Mouse (Mus musculus) CH12.LX (cell line): ENCODE results near the gene Lmtk2. TPM values are rescaled to one million over a fixed set of nuclear protein-coding genes. Genes with fewer than 3 reads are reported as not detected.

Source experiments
- DNase-seq: peaks from one replicate; pipeline ENCODE4 v3.0.0-alpha.2; 2013; ENCODE audit errors: extremely low read depth
- H3K27ac ChIP-seq: 2 replicates; pipeline ENCODE4 v1.5.1; 2012; ENCODE audit warnings: low read depth, mild to moderate bottlenecking, control low read depth, moderate library complexity; ENCODE audit not compliant: insufficient read depth
- H3K27me3 ChIP-seq: replicated peaks from 2 replicates; pipeline ENCODE3; 2012; ENCODE audit warnings: inconsistent platforms
- H3K36me3 ChIP-seq, 2 experiments: replicated peaks in 1 of 2; 2 replicates each; pipeline versions ENCODE3 to v1.6.1; 2012; ENCODE audit warnings: inconsistent platforms in 1 of 2, low read length in 1 of 2, mild to moderate bottlenecking in 1 of 2, mixed read lengths in 1 of 2, moderate library complexity in 1 of 2; ENCODE audit not compliant: control insufficient read depth in 1 of 2, insufficient read depth in 1 of 2
- H3K4me1 ChIP-seq, 2 experiments: 2 replicates each; pipeline ENCODE4 v1.6.1; 2012; ENCODE audit warnings: inconsistent platforms in 1 of 2, moderate library complexity in 1 of 2; ENCODE audit not compliant: insufficient read depth in 2 of 2, control insufficient read depth in 1 of 2
- H3K4me2 ChIP-seq: 2 replicates; pipeline ENCODE4 v1.6.1; 2012; ENCODE audit warnings: low read depth, mild to moderate bottlenecking, control low read depth; ENCODE audit not compliant: poor library complexity, insufficient read depth, severe bottlenecking
- H3K4me3 ChIP-seq, 3 experiments: fragments of 150-350 bp in 1 of 3; sonication (generic) in 1 of 3; replicated peaks in 1 of 3; 2 replicates each; pipeline versions ENCODE3 to v1.5.1; 2011 to 2012; ENCODE audit warnings: low read depth in 2 of 3, low read length in 2 of 3, mild to moderate bottlenecking in 2 of 3, moderate library complexity in 2 of 3, control low read depth in 1 of 3, improper control_type of control experiment in 1 of 3, inconsistent platforms in 1 of 3, mixed read lengths in 1 of 3; ENCODE audit not compliant: poor library complexity in 1 of 3
- H3K79me2 ChIP-seq: replicated peaks from 2 replicates; pipeline ENCODE4 v1.6.1; 2012; ENCODE audit warnings: mild to moderate bottlenecking, moderate library complexity; ENCODE audit not compliant: control insufficient read depth, poor library complexity, insufficient read depth, severe bottlenecking; ENCODE audit errors: extremely low read depth
- H3K9ac ChIP-seq: 2 replicates; pipeline ENCODE4 v1.6.1; 2012; ENCODE audit warnings: low read depth, mild to moderate bottlenecking, control low read depth, moderate library complexity; ENCODE audit not compliant: insufficient read depth
- H3K9me3 ChIP-seq: replicated peaks from 2 replicates; pipeline ENCODE3; 2012; ENCODE audit warnings: low read length, inconsistent platforms, mixed read lengths
- CTCF ChIP-seq, 2 experiments: IDR thresholded peaks in 1 of 2; conservative IDR thresholded peaks in 1 of 2; 2 replicates each; pipeline ENCODE4 v1.5.1; 2011 to 2012; ENCODE audit warnings: low read depth in 2 of 2, low read length in 2 of 2, improper control_type of control experiment in 1 of 2, inconsistent platforms in 1 of 2, mild to moderate bottlenecking in 1 of 2, moderate library complexity in 1 of 2
- E2F4 ChIP-seq: IDR thresholded peaks from 2 replicates; pipeline ENCODE4 v1.6.1; 2011; ENCODE audit warnings: low read depth, low read length, improper control_type of control experiment; ENCODE audit not compliant: insufficient replicate concordance
- JUND ChIP-seq: conservative IDR thresholded peaks from 2 replicates; pipeline ENCODE4 v1.6.1; 2011; ENCODE audit warnings: low read depth, low read length, improper control_type of control experiment
- KAT2A ChIP-seq: IDR thresholded peaks from 2 replicates; pipeline ENCODE4 v1.6.1; 2012; ENCODE audit warnings: low read length, improper control_type of control experiment, inconsistent platforms; ENCODE audit not compliant: insufficient replicate concordance
- MAFK ChIP-seq: IDR thresholded peaks from 2 replicates; pipeline ENCODE4 v1.6.1; 2011; ENCODE audit warnings: low read length, improper control_type of control experiment; ENCODE audit not compliant: insufficient replicate concordance
- MXI1 ChIP-seq: IDR thresholded peaks from 2 replicates; pipeline ENCODE4 v1.6.1; 2011; ENCODE audit warnings: mild to moderate bottlenecking, low read depth, low read length, improper control_type of control experiment
- NELFE ChIP-seq: IDR thresholded peaks from 2 replicates; pipeline ENCODE4 v1.6.1; 2011; ENCODE audit warnings: low read depth, low read length, improper control_type of control experiment
- PAX5 ChIP-seq: IDR thresholded peaks from 2 replicates; pipeline ENCODE4 v1.6.1; 2012; ENCODE audit warnings: low read length, inconsistent platforms, mixed read lengths
- POLR2A ChIP-seq: IDR thresholded peaks from 2 replicates; pipeline ENCODE4 v1.6.1; 2011; ENCODE audit warnings: low read depth, mild to moderate bottlenecking, improper control_type of control experiment, low read length
- RAD21 ChIP-seq: IDR thresholded peaks from 2 replicates; pipeline ENCODE4 v1.6.1; 2011; ENCODE audit warnings: low read depth, mild to moderate bottlenecking, low read length, improper control_type of control experiment, moderate library complexity
- SIN3A ChIP-seq: IDR thresholded peaks from 2 replicates; pipeline ENCODE4 v1.6.1; 2012; ENCODE audit warnings: low read length, improper control_type of control experiment, inconsistent platforms
- TBP ChIP-seq: conservative IDR thresholded peaks from 2 replicates; pipeline ENCODE4 v1.6.1; 2011; ENCODE audit warnings: low read depth, low read length, improper control_type of control experiment
- UBTF ChIP-seq: IDR thresholded peaks from 2 replicates; pipeline ENCODE4 v1.6.1; 2012; ENCODE audit warnings: low read depth, mild to moderate bottlenecking, inconsistent platforms, low read length, improper control_type of control experiment, moderate library complexity
- USF2 ChIP-seq: conservative IDR thresholded peaks from 2 replicates; pipeline ENCODE4 v1.6.1; 2011; ENCODE audit warnings: low read depth, low read length, improper control_type of control experiment
- ZC3H11A ChIP-seq: IDR thresholded peaks from 2 replicates; pipeline ENCODE4 v1.6.1; 2012; ENCODE audit warnings: low read depth, mild to moderate bottlenecking, inconsistent platforms, low read length, improper control_type of control experiment
- ZMIZ1 ChIP-seq: IDR thresholded peaks from 2 replicates; pipeline ENCODE4 v1.6.1; 2012; ENCODE audit warnings: low read depth, mild to moderate bottlenecking, inconsistent platforms, low read length, improper control_type of control experiment
- dilution Hi-C: fragments of 300-500 bp; cut with MboI; formaldehyde crosslinking; loops from 2 replicates; pipeline ENCODE4 v1.14.3; 2020; ENCODE audit warnings: low sequenced_read_pairs; ENCODE audit not compliant: extremely low pct_unique_long_range_greater_than_20kb, extremely low pct_ligation_motif_present
- in situ Hi-C: fragments of 300-500 bp; cut with MboI; formaldehyde crosslinking; loops from 3 replicates; pipeline ENCODE4 v1.14.3; 2019; ENCODE audit warnings: low sequenced_read_pairs, low pct_ligation_motif_present, low pct_unique_long_range_greater_than_20kb, mixed read lengths
- polyA plus RNA-seq: library from polyadenylated mRNA; unstranded; fragments of >175 nt; gene quantifications from 2 replicates; pipeline ENCODE4 v1.2.1, GENCODE M21; 2012; ENCODE audit warnings: low read depth; ENCODE audit not compliant: insufficient read length
- total RNA-seq, 2 experiments: library from RNA; depleted of rRNA; stranded (reverse); fragments of 300-350 nt in 1 of 2; fragments of >200 nt in 1 of 2; gene quantifications; 2 replicates each; pipeline ENCODE4 v1.2.3; 2012 to 2014

Gene Lmtk2
- total and polyA plus RNA-seq, 3 experiments: 5.1 to 10.1 (median 5.7) TPM

GRCm38 (mm10) chr5:144066036-144066435 is 34.2 kb upstream of the Lmtk2 start:
- no peaks in the 10 kb centered on the region for H3K79me2 ChIP-seq
- H3K9me3 ChIP-seq: peaks cover 10% of the 10 kb centered on the region
- no peak overlapping the region for H3K4me3 ChIP-seq
- no peak overlapping the region for H3K4me2 ChIP-seq
- H3K36me3 ChIP-seq: no peaks in the 10 kb centered on the region
- dilution Hi-C loops: no loop called here
- DNase-seq: no peak
- peaks cover 40% of the 10 kb centered on the region for H3K27me3 ChIP-seq
- no peak overlapping the region for H3K9ac ChIP-seq
- TF ChIP-seq MXI1 (no peak), UBTF (no peak), E2F4 (no peak), USF2 (no peak), MAFK (no peak), NELFE (no peak), ZMIZ1 (no peak), ZC3H11A (no peak), POLR2A (no peak), SIN3A (no peak), PAX5 (no peak), KAT2A (no peak), TBP (no peak), RAD21 (no peak)
- in situ Hi-C loops: no loop called here
- no peaks in the 10 kb centered on the region for H3K4me1 ChIP-seq
- H3K27ac ChIP-seq: no peak overlapping the region

- H3K4me3 ChIP-seq: no peak overlapping the region
- no peaks in the 10 kb centered on the region; a peak in 1 of 4 replicates for H3K4me1 ChIP-seq
- DNase-seq: no peak
- H3K36me3 ChIP-seq: no peaks in the 10 kb centered on the region
- no peak overlapping the region for H3K9ac ChIP-seq
- no peaks in the 10 kb centered on the region for H3K79me2 ChIP-seq
- TF ChIP-seq JUND (no peak), PAX5 (no peak)
- in situ Hi-C loops: no loop called here
- H3K27me3 ChIP-seq: peaks cover 30% of the 10 kb centered on the region
- peaks cover 10% of the 10 kb centered on the region for H3K9me3 ChIP-seq
- no peak overlapping the region for H3K27ac ChIP-seq
- no peak overlapping the region for H3K4me2 ChIP-seq
- dilution Hi-C loops: no loop called here
These were observed 30.2 kb upstream of the Lmtk2 start for GRCm38 (mm10) chr5:144070064-144070463.

- Histone ChIP-seq H3K9ac (no peak overlapping the region), H3K9me3 (peaks cover 10% of the 10 kb centered on the region), H3K4me1 (no peaks in the 10 kb centered on the region; a peak in 1 of 4 replicates), H3K27ac (no peak overlapping the region), H3K36me3 (no peaks in the 10 kb centered on the region), H3K4me3 (no peak overlapping the region), H3K4me2 (no peak overlapping the region), H3K27me3 (peaks cover 24% of the 10 kb centered on the region), H3K79me2 (no peaks in the 10 kb centered on the region)
- in situ Hi-C loops (no loop called here), dilution Hi-C loops (no loop called here)
- no peak for TF ChIP-seq CTCF (conservative IDR thresholded peaks at IDR 0.05 in 1 of 2, IDR thresholded peaks at IDR 0.05 in 1 of 2; ENCODE audit: low read depth in 2 of 2, low read length in 2 of 2)
- TF ChIP-seq RAD21: no peak
- no peak for DNase-seq
These were observed 29.0 kb upstream of the Lmtk2 start for GRCm38 (mm10) chr5:144071249-144071648.
